Comparison of ENCODE assay signal across 23 mouse cellular contexts in genomic region chrX:7672739-7673138, GRCm38 (mm10). TPM values are rescaled to one million over a fixed set of nuclear protein-coding genes. Genes with fewer than 3 reads are reported as not detected.
A peak's percentile ranks its signal among the peaks of the same experiment; 100 is the strongest.
DNase-seq lines count a peak whose midpoint lies in the region; ATAC-seq and TF ChIP-seq lines count a peak whose summit lies in the region.
"Had no signal": no experiment of that assay in that cellular context is flagged by ENCODE, and none has a peak within 500 bp of the region (broad histone marks: within the 10 kb centered on the region; RNA-seq: fewer than 3 reads in every experiment).

No protein-coding gene starts in this region.

- TF ChIP-seq CTCF in lung, adult 2 months (IDR thresholded peaks at IDR 0.05; ENCODE audit: insufficient read depth, low read length) = no peak
- TF ChIP-seq CTCF in MEL (IDR thresholded peaks at IDR 0.05 in 2 of 3, conservative IDR thresholded peaks at IDR 0.05 in 1 of 3; ENCODE audit: control insufficient read depth in 1 of 3, insufficient read depth in 1 of 3, low read depth in 2 of 3, low read length in 3 of 3, poor library complexity in 1 of 3, severe bottlenecking in 1 of 3) = no peak

- TF ChIP-seq RAD21 in MEL (IDR thresholded peaks at IDR 0.05; ENCODE audit: low read depth, low read length) = no peak

- TF ChIP-seq POLR2A in lung, adult 2 months (IDR thresholded peaks at IDR 0.05; ENCODE audit: borderline replicate concordance, extremely low read depth, low read depth, low read length) = no peak
- no peak for TF ChIP-seq POLR2A in MEL (IDR thresholded peaks at IDR 0.05; ENCODE audit: control insufficient read depth in 1 of 2, insufficient read depth in 1 of 2, low read depth in 1 of 2, low read length in 2 of 2, poor library complexity in 1 of 2)

- peak overlapping the region; percentile 31; the same call in 1 of the 2 replicates for H3K9ac ChIP-seq in MEL (ENCODE audit: control insufficient read depth, low read depth, low read length, poor library complexity, severe bottlenecking)
- no peak overlapping the region for H3K9ac ChIP-seq in intestine, embryonic 15.5 days
- H3K9ac ChIP-seq: embryonic facial prominence, embryonic 12.5 days; forebrain, embryonic 13.5 days; heart, embryonic 15.5 days; hindbrain, embryonic 15.5 days; limb, embryonic 15.5 days; midbrain, embryonic 13.5 days had no signal

- H3K27ac ChIP-seq in MEL (ENCODE audit: control insufficient read depth, low read depth, low read length) (peak overlapping the region; percentile 95), macrophage (peak overlapping the region; percentile 76)
- no peak overlapping the region for H3K27ac ChIP-seq in intestine, embryonic 15.5 days
- H3K27ac ChIP-seq: embryonic facial prominence, embryonic 12.5 days; forebrain, embryonic 13.5 days; heart, embryonic 15.5 days; hindbrain, embryonic 15.5 days; midbrain, embryonic 13.5 days had no signal

- H3K4me3 ChIP-seq in lung, adult 2 months (replicated peaks; ENCODE audit: extremely low read depth, low read depth, low read length) = no peak overlapping the region
- H3K4me3 ChIP-seq in MEL (ENCODE audit: control insufficient read depth in 1 of 2, insufficient read depth in 1 of 2, low read depth in 2 of 2, low read length in 2 of 2) (peak overlapping the region in 1 of 2 experiments; percentile 5; a peak in 1 of 4 replicates), macrophage (ENCODE audit: inconsistent target) (no peak overlapping the region)
- H3K4me3 ChIP-seq in intestine, embryonic 15.5 days (replicated peaks) = no peak overlapping the region
- H3K4me3 ChIP-seq: embryonic facial prominence, embryonic 12.5 days; erythroblast, embryonic 14.5 days; forebrain, embryonic 13.5 days; hindbrain, embryonic 15.5 days; limb, embryonic 15.5 days; midbrain, embryonic 13.5 days had no signal

- peak; percentile 19 for DNase-seq in kidney, adult 11 months
- DNase-seq in kidney, adult 8-10 months = no peak
- peak; percentile 31 for DNase-seq in lung, postnatal 10 days
- DNase-seq in lung, adult 2 months = no peak
- DNase-seq in MEL (ENCODE audit: low read depth, low spot score) = peak; percentile 47
- DNase-seq: cerebellum, adult 9-10 months; gastrocnemius, postnatal 25 days; heart, postnatal 4 days; right cerebral cortex, postnatal 25 days; thymus, postnatal 36 days had no signal

- TF ChIP-seq EP300 in MEL (IDR thresholded peaks at IDR 0.05; ENCODE audit: low read depth in 1 of 2, low read length in 2 of 2) = peak in 1 of 2 experiments; percentile 30; a peak in 2 of 4 replicates

- WGBS in lung, adult 2 months = 51% methylated on average over 6 of the region's 6 CpGs
- 57% methylated on average over 6 of the region's 6 CpGs for WGBS in macrophage (ENCODE audit: missing documents)
- WGBS in intestine, embryonic 15.5 days = 42% methylated on average over 6 of the region's 6 CpGs

- no peak for ATAC-seq in intestine, embryonic 15.5 days
- ATAC-seq in megakaryocyte-erythroid progenitor cell, adult 5-6 weeks (replicated peaks; ENCODE audit: low FRiP score, low TSS enrichment, poor library complexity, severe bottlenecking) = no peak
- ATAC-seq: forebrain, embryonic 13.5 days; intestine, postnatal 0 days; midbrain, embryonic 13.5 days had no signal

- no peaks in the 10 kb centered on the region for H3K27me3 ChIP-seq in MEL (ENCODE audit: control insufficient read depth in 1 of 2, insufficient read depth in 2 of 2, low read length in 2 of 2)
- no peaks in the 10 kb centered on the region for H3K27me3 ChIP-seq in intestine, embryonic 15.5 days (replicated peaks)
- H3K27me3 ChIP-seq: embryonic facial prominence, embryonic 12.5 days; forebrain, embryonic 13.5 days; heart, embryonic 15.5 days; hindbrain, embryonic 15.5 days; limb, embryonic 15.5 days had no signal

- H3K4me1 ChIP-seq in lung, adult 2 months (ENCODE audit: control insufficient read depth, insufficient read depth, low read length) = no peaks in the 10 kb centered on the region; the same call in 1 of the 2 replicates
- peaks cover 11 to 25% of the 10 kb centered on the region in 2 experiments for H3K4me1 ChIP-seq in MEL (ENCODE audit: control insufficient read depth in 1 of 2, insufficient read depth in 2 of 2, low read length in 2 of 2)
- no peaks in the 10 kb centered on the region for H3K4me1 ChIP-seq in intestine, embryonic 15.5 days (replicated peaks)
- H3K4me1 ChIP-seq: embryonic facial prominence, embryonic 12.5 days; forebrain, embryonic 13.5 days; hindbrain, embryonic 15.5 days had no signal

- peaks cover 5% of the 10 kb centered on the region; the same call in 1 of the 2 replicates for H3K79me2 ChIP-seq in MEL (ENCODE audit: control insufficient read depth, insufficient read depth, low read length, poor library complexity)
- peaks cover 14% of the 10 kb centered on the region for H3K79me2 ChIP-seq in macrophage (ENCODE audit: inconsistent target)

- no peaks in the 10 kb centered on the region for H3K9me3 ChIP-seq in MEL (replicated peaks; ENCODE audit: insufficient read depth, low read length)
- H3K9me3 ChIP-seq in intestine, embryonic 15.5 days = no peaks in the 10 kb centered on the region
- H3K9me3 ChIP-seq: embryonic facial prominence, embryonic 12.5 days; forebrain, embryonic 13.5 days; heart, embryonic 15.5 days; hindbrain, embryonic 15.5 days; limb, embryonic 15.5 days; midbrain, embryonic 13.5 days had no signal

- H3K36me3 ChIP-seq in MEL (ENCODE audit: control insufficient read depth in 1 of 2, insufficient read depth in 2 of 2, low read length in 2 of 2) (peaks cover 0 to 22% of the 10 kb centered on the region in 2 experiments; a peak in 2 of 4 replicates), macrophage (ENCODE audit: inconsistent target) (no peaks in the 10 kb centered on the region)
- H3K36me3 ChIP-seq in intestine, embryonic 15.5 days = no peaks in the 10 kb centered on the region
- H3K36me3 ChIP-seq: embryonic facial prominence, embryonic 12.5 days; hindbrain, embryonic 15.5 days; limb, embryonic 15.5 days; midbrain, embryonic 13.5 days had no signal

- no peak overlapping the region for H3K4me2 ChIP-seq in intestine, embryonic 15.5 days (replicated peaks)
- H3K4me2 ChIP-seq: embryonic facial prominence, embryonic 12.5 days; hindbrain, embryonic 15.5 days; midbrain, embryonic 13.5 days had no signal

RNA-seq across cellular contexts. Expression of gene Plp2, which starts 1.5 kb away (rescaled TPM):
- 208 and 264 TPM in 2 replicates for polyA plus RNA-seq in lung, adult 2 months (2012; rRNA removed)
- total RNA-seq in MEL (2012; rRNA removed) = 95.7 and 148 TPM in 2 replicates
- polyA plus RNA-seq in MEL (2012; ENCODE audit: insufficient read depth in 1 of 2, insufficient read length in 2 of 2, low read depth in 1 of 2, low replicate concordance in 2 of 2, missing spikeins in 1 of 2) = 100 to 1,000 TPM; 163 to 407 TPM
- total RNA-seq in macrophage (2018; cell fraction: chromatin; rRNA removed) = 10 to 100 TPM in 7 of 26 experiments, 1 to 10 TPM in 17, under 1 TPM in 1, not detected in 1; 1.00 to 20.2 (median 7.3) TPM
- total RNA-seq in macrophage (2018; cell fraction: cytosol; rRNA removed) = 100 to 1,000 TPM in 9 of 26 experiments, 10 to 100 TPM in 17; 48.2 to 120 (median 92.1) TPM
- total RNA-seq in macrophage (2018; cell fraction: nucleus; rRNA removed) = 100 to 1,000 TPM in 1 of 26 experiments, 10 to 100 TPM in 25; 11.9 to 121 (median 30.6) TPM
- polyA plus RNA-seq in macrophage (2018) = 83.8 to 185 TPM (median 133 TPM) in 3 replicates
- polyA plus RNA-seq in intestine, embryonic 15.5 days (2015; fragmentation: Nextera tagmentation; extraction: Ambion mirVana) = 198 and 212 TPM in 2 replicates
- 82.2 and 98.3 TPM in 2 replicates for total RNA-seq in megakaryocyte-erythroid progenitor cell, adult 5-6 weeks (2014; fragmentation: Nextera tagmentation)
- total RNA-seq in megakaryocyte-erythroid progenitor cell, adult 5-6 weeks (2017) = 26.5 and 29.9 TPM in 2 replicates

RNA-seq across cellular contexts. Expression of gene Magix, which starts 8.3 kb away (rescaled TPM):
- 12.3 and 17.2 TPM in 2 replicates for polyA plus RNA-seq in lung, adult 2 months (2012; rRNA removed)
- total RNA-seq in MEL (2012; rRNA removed) = 0.15 and 0.20 TPM in 2 replicates
- polyA plus RNA-seq in MEL (2012; ENCODE audit: insufficient read depth in 1 of 2, insufficient read length in 2 of 2, low read depth in 1 of 2, low replicate concordance in 2 of 2, missing spikeins in 1 of 2) (under 1 TPM in 1 of 2 experiments, not detected in 1; 0.33 TPM), macrophage (2018) (0.14 TPM in 1 of 3 replicates, not detected in the others)
- total RNA-seq in macrophage (2018; cell fraction: chromatin; rRNA removed) = not detected
- not detected for total RNA-seq in macrophage (2018; cell fraction: cytosol; rRNA removed)
- not detected for total RNA-seq in macrophage (2018; cell fraction: nucleus; rRNA removed)
- 0.57 and 0.71 TPM in 2 replicates for polyA plus RNA-seq in intestine, embryonic 15.5 days (2015; fragmentation: Nextera tagmentation; extraction: Ambion mirVana)
- 0.17 TPM in 1 of 2 replicates, not detected in the other for total RNA-seq in megakaryocyte-erythroid progenitor cell, adult 5-6 weeks (2014; fragmentation: Nextera tagmentation)
- total RNA-seq in megakaryocyte-erythroid progenitor cell, adult 5-6 weeks (2017) = not detected in 2 replicates
- total RNA-seq: megakaryocyte progenitor cell, adult 5-6 weeks had no signal
- polyA plus RNA-seq: erythroblast, embryonic 14.5 days; liver, embryonic 16.5 days had no signal

RNA-seq across cellular contexts. Expression of gene Prickle3, which starts 15.7 kb away (rescaled TPM):
- 21.7 and 25.0 TPM in 2 replicates for polyA plus RNA-seq in lung, adult 2 months (2012; rRNA removed)
- 1.2 TPM in 2 replicates for total RNA-seq in MEL (2012; rRNA removed)
- polyA plus RNA-seq in MEL (2012; ENCODE audit: insufficient read depth in 1 of 2, insufficient read length in 2 of 2, low read depth in 1 of 2, low replicate concordance in 2 of 2, missing spikeins in 1 of 2) = 1 to 10 TPM in 1 of 2 experiments, not detected in 1; 3.3 TPM
- 10 to 100 TPM; 10.6 to 43.9 (median 22.7) TPM for total RNA-seq in macrophage (2018; cell fraction: chromatin; rRNA removed)
- 1 to 10 TPM; 1.3 to 4.3 (median 2.7) TPM for total RNA-seq in macrophage (2018; cell fraction: cytosol; rRNA removed)
- 10 to 100 TPM in 20 of 26 experiments, 1 to 10 TPM in 6; 4.4 to 26.9 (median 12.8) TPM for total RNA-seq in macrophage (2018; cell fraction: nucleus; rRNA removed)
- polyA plus RNA-seq in macrophage (2018) = 3.0 to 3.4 TPM (median 3.2 TPM) in 3 replicates
- 6.6 and 6.8 TPM in 2 replicates for polyA plus RNA-seq in intestine, embryonic 15.5 days (2015; fragmentation: Nextera tagmentation; extraction: Ambion mirVana)
- 4.7 and 7.8 TPM in 2 replicates for total RNA-seq in megakaryocyte-erythroid progenitor cell, adult 5-6 weeks (2014; fragmentation: Nextera tagmentation)
- 0.99 and 1.7 TPM in 2 replicates for total RNA-seq in megakaryocyte-erythroid progenitor cell, adult 5-6 weeks (2017)

RNA-seq across cellular contexts. Expression of gene Gpkow, which starts 24.2 kb away (rescaled TPM):
- polyA plus RNA-seq in lung, adult 2 months (2012; rRNA removed) = 8.4 and 9.4 TPM in 2 replicates
- total RNA-seq in MEL (2012; rRNA removed) = 23.0 and 23.4 TPM in 2 replicates
- 100 to 1,000 TPM in 1 of 2 experiments, 10 to 100 TPM in 1; 37.0 to 539 TPM for polyA plus RNA-seq in MEL (2012; ENCODE audit: insufficient read depth in 1 of 2, insufficient read length in 2 of 2, low read depth in 1 of 2, low replicate concordance in 2 of 2, missing spikeins in 1 of 2)
- 10 to 100 TPM; 17.8 to 49.2 (median 31.2) TPM for total RNA-seq in macrophage (2018; cell fraction: chromatin; rRNA removed)
- 10 to 100 TPM; 24.2 to 34.3 (median 29.6) TPM for total RNA-seq in macrophage (2018; cell fraction: cytosol; rRNA removed)
- 10 to 100 TPM; 17.6 to 41.0 (median 26.6) TPM for total RNA-seq in macrophage (2018; cell fraction: nucleus; rRNA removed)
- 27.4 to 38.3 TPM (median 28.0 TPM) in 3 replicates for polyA plus RNA-seq in macrophage (2018)
- 27.6 and 31.8 TPM in 2 replicates for polyA plus RNA-seq in intestine, embryonic 15.5 days (2015; fragmentation: Nextera tagmentation; extraction: Ambion mirVana)
- total RNA-seq in megakaryocyte-erythroid progenitor cell, adult 5-6 weeks (2014; fragmentation: Nextera tagmentation) = 28.3 and 53.3 TPM in 2 replicates
- 20.6 and 31.1 TPM in 2 replicates for total RNA-seq in megakaryocyte-erythroid progenitor cell, adult 5-6 weeks (2017)

RNA-seq across cellular contexts. Expression of gene Syp, which starts 34.5 kb away (rescaled TPM):
- 3.7 and 5.8 TPM in 2 replicates for polyA plus RNA-seq in lung, adult 2 months (2012; rRNA removed)
- 0.54 and 0.56 TPM in 2 replicates for total RNA-seq in MEL (2012; rRNA removed)
- polyA plus RNA-seq in MEL (2012; ENCODE audit: insufficient read depth in 1 of 2, insufficient read length in 2 of 2, low read depth in 1 of 2, low replicate concordance in 2 of 2, missing spikeins in 1 of 2) (1 to 10 TPM in 1 of 2 experiments, not detected in 1; 2.3 TPM), macrophage (2018) (0.78 to 1.6 TPM (median 1.4 TPM) in 3 replicates)
- 1 to 10 TPM in 7 of 26 experiments, under 1 TPM in 8, not detected in 11; 0.29 to 2.9 (median 0.92) TPM for total RNA-seq in macrophage (2018; cell fraction: chromatin; rRNA removed)
- total RNA-seq in macrophage (2018; cell fraction: cytosol; rRNA removed) = 1 to 10 TPM in 10 of 26 experiments, under 1 TPM in 16; 0.35 to 1.9 (median 0.76) TPM
- 1 to 10 TPM in 20 of 26 experiments, under 1 TPM in 5, not detected in 1; 0.50 to 4.2 (median 1.4) TPM for total RNA-seq in macrophage (2018; cell fraction: nucleus; rRNA removed)
- polyA plus RNA-seq in intestine, embryonic 15.5 days (2015; fragmentation: Nextera tagmentation; extraction: Ambion mirVana) = 6.3 and 6.5 TPM in 2 replicates
- 0.52 TPM in 1 of 2 replicates, not detected in the other for total RNA-seq in megakaryocyte-erythroid progenitor cell, adult 5-6 weeks (2014; fragmentation: Nextera tagmentation)
- total RNA-seq in megakaryocyte-erythroid progenitor cell, adult 5-6 weeks (2017) = 0.72 TPM in 1 of 2 replicates, not detected in the other

Comparison
In these comparisons a context has a peak if more than half of its experiments do, and no peak if none do; other contexts are left out.
1. DNase-seq: peak in kidney, adult 11 months (single experiment), lung, postnatal 10 days (single experiment) and MEL (single experiment); none in kidney, adult 8-10 months (0 of 2) and lung, adult 2 months (single experiment).